Mouse (Mus musculus) kidney, embryonic 14.5 days (tissue): ENCODE measurements at regions not wholly inside any gene's neighbourhood (a gene's known extent, or its start where the extent isn't known, plus 50 kb on each side); places are given as distances from the start of the nearest gene placed in this dataset.

Experiments
- ATAC-seq: fragments of 200-750 bp; cut with Nextera tagmentation; 2 replicates; pipeline ENCODE4 v1.8.0; 2017; ENCODE audit warnings: moderate number of reproducible peaks, mild to moderate bottlenecking, moderate TSS enrichment, moderate library complexity; ENCODE audit not compliant: low FRiP score, low TSS enrichment
- H3K27ac ChIP-seq: fragments of 300-500 bp; sonication (generic); 2 replicates; pipeline ENCODE4 v1.5.1; 2014; ENCODE audit warnings: low read depth, mild to moderate bottlenecking, low read length, moderate library complexity, mixed read lengths
- H3K27me3 ChIP-seq: fragments of 300-500 bp; sonication (generic); 2 replicates; pipeline ENCODE4 v1.6.1; 2014; ENCODE audit warnings: mild to moderate bottlenecking, low read length; ENCODE audit not compliant: control insufficient read depth, insufficient read depth
- H3K36me3 ChIP-seq: fragments of 300-500 bp; sonication (generic); 2 replicates; pipeline ENCODE4 v1.6.1; 2014; ENCODE audit warnings: low read length, mixed read lengths; ENCODE audit not compliant: control insufficient read depth, insufficient read depth
- H3K4me1 ChIP-seq: fragments of 300-500 bp; sonication (generic); 2 replicates; pipeline ENCODE4 v1.6.1; 2014; ENCODE audit warnings: low read length, mixed read lengths; ENCODE audit not compliant: control insufficient read depth, insufficient read depth
- H3K4me2 ChIP-seq: fragments of 300-500 bp; sonication (generic); replicated peaks from 2 replicates; pipeline ENCODE4 v1.6.1; 2014; ENCODE audit warnings: low read depth, mild to moderate bottlenecking, low read length
- H3K4me3 ChIP-seq: fragments of 300-500 bp; sonication (generic); 2 replicates; pipeline ENCODE4 v1.5.1; 2014; ENCODE audit warnings: mild to moderate bottlenecking, low read length
- H3K9ac ChIP-seq: fragments of 300-500 bp; sonication (generic); 2 replicates; pipeline ENCODE4 v1.6.1; 2014; ENCODE audit warnings: low read depth, mild to moderate bottlenecking, low read length, moderate library complexity
- H3K9me3 ChIP-seq: fragments of 300-500 bp; sonication (generic); 2 replicates; pipeline ENCODE4 v1.6.1; 2016; ENCODE audit warnings: low read length; ENCODE audit not compliant: control insufficient read depth
- WGBS: fragments of 180-500 bp; shearing (Covaris S2); extraction: QIAGEN DNeasy Blood & Tissue Kit; methylation state at CpG from one replicate; pipeline ENCODE4 v1.1.7; 2014; 5-methylcytosine and 5-hydroxymethylcytosine counted together

DNA sequence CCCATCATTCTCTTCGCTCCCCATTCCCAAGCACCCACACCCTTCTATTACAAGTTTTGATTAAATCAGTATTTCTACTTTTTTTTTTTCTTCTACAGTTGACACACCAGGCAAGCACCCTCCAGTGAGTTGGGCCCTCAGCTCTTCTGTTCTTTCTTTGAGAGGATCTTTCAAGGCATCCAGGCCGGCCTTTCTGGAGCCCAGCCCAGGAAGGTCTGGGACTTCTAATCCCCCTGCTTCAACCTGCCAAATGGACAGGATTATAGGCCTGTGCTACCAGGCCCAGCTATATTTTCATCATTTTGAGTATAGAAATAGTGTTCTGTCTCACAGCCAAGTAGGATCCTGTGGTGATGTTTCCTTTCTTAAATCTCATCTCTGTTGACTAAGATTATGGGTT is 94.0 kb upstream of the Nebl start:
- Histone ChIP-seq H3K9me3 (no peaks in the 10 kb centered on the region), H3K27ac (no peak overlapping the region), H3K9ac (no peak overlapping the region), H3K4me2 (no peak overlapping the region), H3K4me1 (no peaks in the 10 kb centered on the region), H3K27me3 (no peaks in the 10 kb centered on the region), H3K4me3 (no peak overlapping the region), H3K36me3 (no peaks in the 10 kb centered on the region)
- WGBS = 88% methylated on average over 2 of the region's 2 CpGs
- no peak for ATAC-seq

DNA sequence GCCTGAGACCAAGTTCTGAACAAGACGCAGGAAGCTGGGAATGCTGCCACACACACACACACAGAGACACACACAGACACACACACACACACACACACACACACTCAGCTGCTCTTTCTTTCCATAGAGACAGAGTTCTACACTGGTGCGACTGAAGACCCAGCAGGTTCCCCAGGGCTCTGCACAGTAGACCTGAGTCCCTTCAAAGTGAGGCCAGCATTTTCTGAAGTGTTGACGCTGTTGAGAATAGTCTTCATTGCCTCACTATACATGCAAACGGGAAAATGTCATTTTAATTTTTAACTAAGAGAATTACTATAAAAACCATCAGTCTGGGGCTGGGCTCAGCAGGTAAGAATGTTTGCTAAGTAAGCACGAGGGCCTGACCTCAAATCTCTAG is 92.9 kb upstream of the Nebl start:
- Histone ChIP-seq H3K4me3 (no peak overlapping the region), H3K27ac (no peak overlapping the region), H3K4me2 (no peak overlapping the region), H3K9ac (no peak overlapping the region), H3K4me1 (no peaks in the 10 kb centered on the region), H3K36me3 (no peaks in the 10 kb centered on the region), H3K27me3 (no peaks in the 10 kb centered on the region), H3K9me3 (no peaks in the 10 kb centered on the region)
- ATAC-seq = no peak
- 87% methylated on average over 5 of the region's 5 CpGs for WGBS

DNA sequence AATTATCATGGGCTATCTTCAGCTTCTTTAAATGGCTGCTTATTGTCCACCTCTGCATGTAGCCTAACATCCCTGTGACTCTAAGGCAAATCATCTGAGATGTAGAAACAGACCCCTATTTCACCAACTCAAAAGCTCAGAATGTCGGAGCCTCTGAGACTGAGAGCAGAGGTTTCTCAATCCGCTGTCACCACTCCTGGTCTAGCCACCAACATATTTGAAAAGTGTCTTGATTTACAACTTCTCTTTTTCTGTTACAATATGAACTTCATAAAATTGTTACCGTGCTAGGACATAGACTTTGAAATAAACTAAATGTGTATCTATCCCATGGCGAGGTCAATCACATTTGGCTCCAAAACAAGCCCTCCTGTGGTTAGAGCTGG is 91.3 kb upstream of the Nebl start:
- H3K27ac ChIP-seq = no peak overlapping the region
- H3K4me2 ChIP-seq = no peak overlapping the region
- no peaks in the 10 kb centered on the region for H3K27me3 ChIP-seq
- no peaks in the 10 kb centered on the region for H3K4me1 ChIP-seq
- no peak overlapping the region for H3K9ac ChIP-seq
- no peaks in the 10 kb centered on the region for H3K9me3 ChIP-seq
- WGBS = 83% methylated on average over 4 of the region's 4 CpGs
- ATAC-seq = no peak
- H3K36me3 ChIP-seq = no peaks in the 10 kb centered on the region
- H3K4me3 ChIP-seq = no peak overlapping the region

DNA sequence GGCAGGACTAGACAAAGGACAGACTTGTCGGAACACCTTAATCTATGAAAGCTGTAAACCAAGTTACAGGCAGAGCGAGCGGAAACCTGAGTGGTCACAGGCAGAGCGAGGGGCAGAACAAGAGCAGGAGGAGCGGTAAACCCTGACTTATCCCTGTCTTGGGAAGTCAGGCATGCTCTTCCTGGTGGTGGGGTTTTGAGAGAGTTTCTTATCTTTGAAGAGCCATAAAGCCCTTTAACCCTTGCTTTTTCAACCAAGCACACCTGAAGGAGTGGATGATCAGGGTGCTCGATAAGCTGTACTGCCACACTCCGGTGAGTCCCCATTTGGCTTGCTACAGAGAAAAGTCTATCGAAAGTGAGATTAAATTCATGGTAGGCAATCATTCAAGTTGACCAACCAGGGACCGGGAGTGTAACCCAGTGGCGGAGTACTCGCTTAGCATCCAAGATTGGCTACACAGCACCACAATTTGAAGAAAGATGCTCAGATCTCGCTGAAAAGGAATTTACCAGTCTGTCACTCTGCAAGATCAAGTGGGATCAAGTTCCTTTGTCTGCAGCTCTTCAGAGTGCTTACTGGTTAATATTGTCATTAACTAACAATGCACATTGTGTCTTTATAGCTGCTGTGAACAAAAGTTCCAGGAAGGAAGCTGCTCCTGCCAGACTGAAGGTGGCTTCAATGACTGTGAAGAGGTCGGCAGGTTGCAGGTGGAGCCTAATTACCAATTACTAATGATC is 90.8 kb upstream of the Nebl start:
- WGBS = 67% methylated on average over 13 of the region's 13 CpGs
- Histone ChIP-seq H3K27ac (no peak overlapping the region), H3K4me2 (no peak overlapping the region; the same call in 1 of the 2 replicates), H3K9ac (no peak overlapping the region), H3K9me3 (no peaks in the 10 kb centered on the region), H3K36me3 (no peaks in the 10 kb centered on the region), H3K4me1 (no peaks in the 10 kb centered on the region), H3K27me3 (no peaks in the 10 kb centered on the region), H3K4me3 (no peak overlapping the region)
- ATAC-seq = no peak

DNA sequence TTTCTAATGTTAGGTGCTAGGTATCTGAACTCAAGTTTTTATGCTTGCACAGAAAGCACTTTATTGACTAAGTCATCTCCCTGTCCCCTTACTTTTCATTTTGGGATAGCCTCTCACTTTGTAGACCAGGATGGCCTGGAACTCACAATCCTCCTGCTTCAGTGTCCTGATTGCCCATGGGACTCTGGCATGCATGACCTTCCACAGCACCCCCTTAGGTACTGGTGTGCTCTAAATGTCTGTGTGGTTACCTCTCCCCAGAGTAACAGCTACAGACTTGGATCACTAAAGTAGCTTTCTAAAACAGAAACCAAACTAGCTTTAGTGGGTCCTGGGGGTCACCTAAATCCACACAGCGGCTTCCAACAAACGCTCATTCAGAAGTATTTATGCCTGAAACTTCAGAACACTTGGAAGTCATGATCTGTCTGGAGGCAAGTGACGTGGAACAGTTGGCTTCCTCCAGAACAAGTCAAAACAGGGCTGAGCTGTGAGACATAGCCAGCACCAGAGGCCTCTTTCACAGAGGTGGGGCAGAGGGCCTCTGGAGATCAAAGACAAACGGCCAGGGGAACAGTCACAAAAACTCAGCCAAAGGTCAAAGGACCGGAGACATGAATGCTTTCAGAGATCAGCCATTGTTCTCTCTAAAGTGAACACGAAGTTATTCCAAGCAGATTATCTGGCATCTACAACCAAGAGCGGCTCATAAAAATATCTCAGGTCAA is 80.8 kb upstream of the Nebl start:
- Histone ChIP-seq H3K4me1 (0 out of 2 replicates have a peak, but pooled peaks cover 4% of the 10 kb centered on the region), H3K4me3 (no peak overlapping the region), H3K9ac (no peak overlapping the region), H3K9me3 (no peaks in the 10 kb centered on the region), H3K27me3 (no peaks in the 10 kb centered on the region), H3K27ac (no peak overlapping the region), H3K4me2 (no peak overlapping the region), H3K36me3 (no peaks in the 10 kb centered on the region)
- 12% methylated on average over 7 of the region's 7 CpGs for WGBS
- peak; percentile 68 for ATAC-seq
